10 mouse cellular contexts compared by ENCODE assay signal in the genomic region with DNA sequence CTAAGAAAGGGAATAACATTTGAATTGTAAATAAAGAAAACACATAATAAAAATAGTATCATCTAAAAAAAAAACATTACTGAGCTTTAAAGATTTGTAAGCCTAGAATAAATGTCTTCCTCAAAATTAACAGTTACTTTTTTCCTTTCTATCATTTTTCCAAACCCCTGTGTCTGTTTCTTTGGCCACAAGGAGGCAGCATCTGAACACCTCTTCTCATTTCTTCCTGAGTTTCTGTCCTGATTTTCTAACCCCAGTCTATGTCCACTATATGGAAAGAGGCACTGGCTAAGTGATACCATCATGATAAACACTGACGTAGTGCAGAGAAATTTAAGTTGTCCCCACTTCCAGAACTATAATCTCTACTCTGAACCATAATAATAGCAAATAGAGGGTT. TPM values are rescaled to one million over a fixed set of nuclear protein-coding genes. Genes with fewer than 3 reads are reported as not detected.
DNase-seq lines count a peak whose midpoint lies in the region; ATAC-seq and TF ChIP-seq lines count a peak whose summit lies in the region.
"Had no signal": no experiment of that assay in that cellular context is flagged by ENCODE, and none has a peak within 500 bp of the region (broad histone marks: within the 10 kb centered on the region; RNA-seq: fewer than 3 reads in every experiment).

No protein-coding gene starts in this region.

- H3K4me1 ChIP-seq in kidney, postnatal 0 days (replicated peaks; ENCODE audit: insufficient read depth, low read length), result no peaks in the 10 kb centered on the region
- H3K4me1 ChIP-seq in kidney, embryonic 15.5 days, result no peaks in the 10 kb centered on the region
- no peaks in the 10 kb centered on the region for H3K4me1 ChIP-seq in ES-E14 (ENCODE audit: control insufficient read depth in 2 of 2, insufficient read depth in 2 of 2, low read length in 2 of 2, poor library complexity in 1 of 2)
- H3K4me1 ChIP-seq in midbrain, embryonic 13.5 days (replicated peaks), result no peaks in the 10 kb centered on the region
- H3K4me1 ChIP-seq: heart, embryonic 15.5 days had no signal

- in situ Hi-C loops in ES-E14 (cut with MboI; ENCODE audit: low sequenced_read_pairs in 2 of 2, unreplicated experiment in 2 of 2), result no loop called here

- H3K4me2 ChIP-seq in kidney, postnatal 0 days (ENCODE audit: low read length), result no peak overlapping the region
- no peak overlapping the region for H3K4me2 ChIP-seq in kidney, embryonic 15.5 days
- H3K4me2 ChIP-seq in midbrain, embryonic 13.5 days (replicated peaks), result no peak overlapping the region
- H3K4me2 ChIP-seq: heart, embryonic 15.5 days had no signal

- no peaks in the 10 kb centered on the region for H3K9me3 ChIP-seq in kidney, postnatal 0 days (replicated peaks; ENCODE audit: low read length)
- H3K9me3 ChIP-seq in kidney, embryonic 15.5 days (replicated peaks), result no peaks in the 10 kb centered on the region
- no peaks in the 10 kb centered on the region for H3K9me3 ChIP-seq in ES-E14 (ENCODE audit: control insufficient read depth, insufficient read depth, low read depth, low read length)
- H3K9me3 ChIP-seq in midbrain, embryonic 13.5 days, result no peaks in the 10 kb centered on the region
- H3K9me3 ChIP-seq: heart, embryonic 15.5 days had no signal

- 15% methylated on average over 1 of the region's 1 CpGs for WGBS in kidney, postnatal 0 days
- 16% methylated on average over 1 of the region's 1 CpGs for WGBS in kidney, embryonic 15.5 days
- WGBS in midbrain, embryonic 13.5 days, result 25% methylated on average over 1 of the region's 1 CpGs

- H3K36me3 ChIP-seq in kidney, postnatal 0 days (ENCODE audit: insufficient read depth, low read length), result no peaks in the 10 kb centered on the region
- no peaks in the 10 kb centered on the region for H3K36me3 ChIP-seq in kidney, embryonic 15.5 days
- H3K36me3 ChIP-seq in ES-E14 (ENCODE audit: control insufficient read depth, insufficient read depth, low read length, poor library complexity, severe bottlenecking), result no peaks in the 10 kb centered on the region
- H3K36me3 ChIP-seq in midbrain, embryonic 13.5 days, result no peaks in the 10 kb centered on the region
- H3K36me3 ChIP-seq: heart, embryonic 15.5 days had no signal

- peak; percentile 40 for DNase-seq in kidney, postnatal 0 days (ENCODE audit: low spot score)
- no peak for DNase-seq in ES-E14 (ENCODE audit: low read depth, low spot score)
- peak; percentile 71 for DNase-seq in adipocyte (ENCODE audit: low spot score)
- peak; percentile 45 to 68 for DNase-seq in layer of hippocampus, postnatal 10 days (ENCODE audit: low spot score in 2 of 2)
- DNase-seq in gastrocnemius, postnatal 4 days (ENCODE audit: low spot score in 2 of 2), result no peak

- no peaks in the 10 kb centered on the region for H3K27me3 ChIP-seq in kidney, postnatal 0 days (ENCODE audit: insufficient read depth, low read length)
- no peaks in the 10 kb centered on the region for H3K27me3 ChIP-seq in kidney, embryonic 15.5 days
- H3K27me3 ChIP-seq in midbrain, embryonic 13.5 days, result no peaks in the 10 kb centered on the region
- H3K27me3 ChIP-seq: heart, embryonic 15.5 days had no signal

- TF ChIP-seq CTCF in kidney, postnatal 0 days (IDR thresholded peaks at IDR 0.05; ENCODE audit: low read depth), result peak; percentile 70

- ATAC-seq in kidney, postnatal 0 days (replicated peaks; ENCODE audit: low FRiP score, low read depth), result no peak
- ATAC-seq in kidney, embryonic 15.5 days (replicated peaks; ENCODE audit: low FRiP score), result no peak
- ATAC-seq in erythroblast, adult 5-6 weeks (replicated peaks; ENCODE audit: low FRiP score, poor library complexity, severe bottlenecking), result no peak
- no peak for ATAC-seq in midbrain, embryonic 13.5 days

- no peak overlapping the region for H3K27ac ChIP-seq in kidney, postnatal 0 days
- H3K27ac ChIP-seq in kidney, embryonic 15.5 days, result no peak overlapping the region
- H3K27ac ChIP-seq in ES-E14 (ENCODE audit: insufficient read depth, low read depth, low read length, poor library complexity, severe bottlenecking), result no peak overlapping the region
- H3K27ac ChIP-seq in midbrain, embryonic 13.5 days, result no peak overlapping the region
- H3K27ac ChIP-seq: heart, embryonic 15.5 days; liver, embryonic 14.5 days had no signal

- H3K9ac ChIP-seq in kidney, postnatal 0 days (ENCODE audit: low read depth, low read length), result no peak overlapping the region
- no peak overlapping the region for H3K9ac ChIP-seq in kidney, embryonic 15.5 days
- H3K9ac ChIP-seq in ES-E14 (ENCODE audit: insufficient read depth, low read depth, low read length, poor library complexity, severe bottlenecking), result no peak overlapping the region
- H3K9ac ChIP-seq in midbrain, embryonic 13.5 days (replicated peaks), result no peak overlapping the region
- H3K9ac ChIP-seq: heart, embryonic 15.5 days; liver, embryonic 14.5 days had no signal

- H3K4me3 ChIP-seq in kidney, postnatal 0 days (replicated peaks; ENCODE audit: low read depth, low read length), result no peak overlapping the region
- no peak overlapping the region for H3K4me3 ChIP-seq in kidney, embryonic 15.5 days (replicated peaks)
- H3K4me3 ChIP-seq in ES-E14 (ENCODE audit: insufficient read depth in 1 of 2, low read depth in 1 of 2, low read length in 2 of 2, poor library complexity in 1 of 2, severe bottlenecking in 1 of 2), result no peak overlapping the region
- no peak overlapping the region for H3K4me3 ChIP-seq in midbrain, embryonic 13.5 days (replicated peaks)
- H3K4me3 ChIP-seq: heart, embryonic 15.5 days had no signal

TF ChIP-seq in ES-E14, 5 proteins besides CTCF, POLR2A, EP300 and RAD21:
- TF ChIP-seq CHD2 (IDR thresholded peaks at IDR 0.05; ENCODE audit: low read depth, low read length) (no peak), HCFC1 (IDR thresholded peaks at IDR 0.05; ENCODE audit: borderline replicate concordance, insufficient read depth, low read length) (no peak), ZC3H11A (IDR thresholded peaks at IDR 0.05; ENCODE audit: borderline replicate concordance, low read depth, low read length) (peak; percentile 71), ZNF384 (IDR thresholded peaks at IDR 0.05; ENCODE audit: low read depth, low read length) (no peak)

RNA-seq across cellular contexts. Expression of a gene that starts 55.8 kb away (rescaled TPM):
- 0.14 and 0.37 TPM in 2 replicates for polyA plus RNA-seq in kidney, postnatal 0 days (2015; fragmentation: Nextera tagmentation; extraction: Ambion mirVana)
- polyA plus RNA-seq in kidney, embryonic 15.5 days (2015; fragmentation: Nextera tagmentation; extraction: Ambion mirVana), result 0.93 and 1.2 TPM in 2 replicates
- 11.6 and 13.3 TPM in 2 replicates for total RNA-seq in ES-E14 (2012; rRNA removed)
- 100 to 1,000 TPM; 171 to 188 TPM for total RNA-seq in layer of hippocampus, postnatal 10 days (2021)
- total RNA-seq in gastrocnemius, postnatal 4 days (2021), result under 1 TPM; 0.42 to 0.49 TPM
- not detected in 2 replicates for total RNA-seq in erythroblast, adult 5-6 weeks (2015; ENCODE audit: low replicate concordance)
- not detected in 2 replicates for total RNA-seq in erythroblast, adult 5-6 weeks (2017; ENCODE audit: low replicate concordance)
- 89.9 and 96.3 TPM in 2 replicates for polyA plus RNA-seq in midbrain, embryonic 13.5 days (2015; fragmentation: Nextera tagmentation; extraction: Ambion mirVana)

Comparison
In these comparisons a context has a peak if more than half of its experiments do, and no peak if none do; other contexts are left out.
1. DNase-seq: peak in kidney, postnatal 0 days (single experiment), adipocyte (single experiment) and layer of hippocampus, postnatal 10 days (2 of 2); none in ES-E14 (single experiment) and gastrocnemius, postnatal 4 days (0 of 2).
2. RNA of a gene that starts 55.8 kb away (total RNA-seq): 171 to 188 TPM in layer of hippocampus, postnatal 10 days; 11.6 to 13.3 TPM in ES-E14, 0.42 to 0.49 TPM in gastrocnemius, postnatal 4 days and not detected in erythroblast, adult 5-6 weeks; every median in the first group is over 10 times any median in the second.